Mouse (Mus musculus) heart, embryonic 12.5 days (tissue): ENCODE results near the gene Krt9. TPM values are rescaled to one million over a fixed set of nuclear protein-coding genes. Genes with fewer than 3 reads are reported as not detected.

ENCODE experiments used
- ATAC-seq: fragments of 200-750 bp; cut with Nextera tagmentation; 2 replicates; pipeline ENCODE4 v1.8.0; 2017; ENCODE audit warnings: moderate TSS enrichment, moderate library complexity; ENCODE audit not compliant: insufficient number of reproducible peaks, low FRiP score
- H3K27ac ChIP-seq: fragments of 300-500 bp; sonication (generic); 2 replicates; pipeline ENCODE4 v1.5.1; 2016; ENCODE audit warnings: mild to moderate bottlenecking, moderate library complexity; ENCODE audit not compliant: poor library complexity, severe bottlenecking
- H3K27me3 ChIP-seq: fragments of 300-500 bp; sonication (generic); replicated peaks from 2 replicates; pipeline ENCODE4 v1.6.1; 2016; ENCODE audit warnings: mild to moderate bottlenecking, moderate library complexity
- H3K36me3 ChIP-seq: fragments of 300-500 bp; sonication (generic); 2 replicates; pipeline ENCODE4 v1.6.1; 2016; ENCODE audit warnings: mild to moderate bottlenecking, moderate library complexity
- H3K4me1 ChIP-seq: fragments of 300-500 bp; sonication (generic); replicated peaks from 2 replicates; pipeline ENCODE4 v1.6.1; 2016; ENCODE audit warnings: mild to moderate bottlenecking
- H3K4me2 ChIP-seq: fragments of 300-500 bp; sonication (generic); 2 replicates; pipeline ENCODE4 v1.6.1; 2016; ENCODE audit warnings: mild to moderate bottlenecking, moderate library complexity
- H3K4me3 ChIP-seq: fragments of 300-500 bp; sonication (generic); 2 replicates; pipeline ENCODE4 v1.5.1; 2016; ENCODE audit warnings: mild to moderate bottlenecking
- H3K9ac ChIP-seq: fragments of 300-500 bp; sonication (generic); 2 replicates; pipeline ENCODE4 v1.6.1; 2016; ENCODE audit warnings: mild to moderate bottlenecking, moderate library complexity
- H3K9me3 ChIP-seq: fragments of 300-500 bp; sonication (generic); replicated peaks from 2 replicates; pipeline ENCODE4 v1.6.1; 2016; ENCODE audit warnings: mild to moderate bottlenecking, moderate library complexity
- WGBS: fragments of 180-500 bp; shearing (Covaris S2); methylation state at CpG from one replicate; pipeline ENCODE4 v1.1.7; 2016; 5-methylcytosine and 5-hydroxymethylcytosine counted together
- polyA plus RNA-seq: library from polyadenylated mRNA; unstranded; fragments of >200 nt; fragmentation: Nextera tagmentation; extraction: Ambion mirVana; gene quantifications from 2 replicates; pipeline ENCODE4 v1.2.1, GENCODE M21; 2016

Gene Krt9
- polyA plus RNA-seq, 1 experiment from 2014 or later = not detected

DNA sequence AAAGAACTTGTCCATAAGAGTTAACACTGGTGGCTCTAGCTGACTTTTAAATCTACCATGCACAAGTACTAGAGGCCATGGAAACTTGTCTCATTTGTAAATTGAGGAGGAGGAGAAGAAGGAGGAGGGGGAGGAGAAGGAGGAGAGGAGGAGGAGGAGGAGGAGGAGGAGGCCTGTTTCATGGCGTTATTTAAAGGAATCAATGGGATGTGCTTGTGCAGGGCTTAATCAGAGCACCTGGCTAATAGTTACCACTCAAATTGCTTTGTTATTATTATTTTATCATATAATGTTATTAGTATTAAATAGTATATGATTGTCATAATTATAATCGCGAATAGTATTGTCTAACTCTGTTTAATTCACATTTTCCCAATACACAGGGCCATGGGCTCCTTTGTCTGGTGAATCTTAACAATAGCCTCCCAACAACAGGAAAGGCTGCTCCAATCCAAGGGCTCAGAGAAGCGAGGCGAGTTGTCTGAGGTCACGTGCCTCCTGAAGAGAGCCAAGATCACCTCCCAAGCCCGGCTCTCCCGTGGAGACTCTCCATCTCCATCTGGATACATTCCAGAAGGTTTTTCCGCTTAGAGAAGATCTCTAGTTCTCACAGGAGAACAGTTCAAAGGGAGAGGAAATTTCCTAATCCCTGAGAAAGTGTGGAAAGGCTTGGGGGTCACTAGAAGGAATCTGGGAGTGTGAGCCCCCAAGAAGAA is 44.3 kb downstream of the Krt9 start, which contains the start of gene Krt19:
Krt19 (minus strand) TSS at position 51 of the 716 bp plus-strand sequence.
- H3K36me3 ChIP-seq = no peaks in the 10 kb centered on the region
- no peak within 1 kb of the TSS for H3K4me3 ChIP-seq
- 49% methylated on average over 9 of the region's 9 CpGs for WGBS
- H3K4me1 ChIP-seq = peaks cover 46% of the 10 kb centered on the region
- no peak within 1 kb of the TSS for H3K27ac ChIP-seq
- ATAC-seq = no peak
- H3K9ac ChIP-seq = no peak within 1 kb of the TSS
- H3K4me2 ChIP-seq = no peak within 1 kb of the TSS
- H3K27me3 ChIP-seq = peaks cover 13% of the 10 kb centered on the region; the same call in 1 of the 2 replicates
- no peaks in the 10 kb centered on the region for H3K9me3 ChIP-seq

DNA sequence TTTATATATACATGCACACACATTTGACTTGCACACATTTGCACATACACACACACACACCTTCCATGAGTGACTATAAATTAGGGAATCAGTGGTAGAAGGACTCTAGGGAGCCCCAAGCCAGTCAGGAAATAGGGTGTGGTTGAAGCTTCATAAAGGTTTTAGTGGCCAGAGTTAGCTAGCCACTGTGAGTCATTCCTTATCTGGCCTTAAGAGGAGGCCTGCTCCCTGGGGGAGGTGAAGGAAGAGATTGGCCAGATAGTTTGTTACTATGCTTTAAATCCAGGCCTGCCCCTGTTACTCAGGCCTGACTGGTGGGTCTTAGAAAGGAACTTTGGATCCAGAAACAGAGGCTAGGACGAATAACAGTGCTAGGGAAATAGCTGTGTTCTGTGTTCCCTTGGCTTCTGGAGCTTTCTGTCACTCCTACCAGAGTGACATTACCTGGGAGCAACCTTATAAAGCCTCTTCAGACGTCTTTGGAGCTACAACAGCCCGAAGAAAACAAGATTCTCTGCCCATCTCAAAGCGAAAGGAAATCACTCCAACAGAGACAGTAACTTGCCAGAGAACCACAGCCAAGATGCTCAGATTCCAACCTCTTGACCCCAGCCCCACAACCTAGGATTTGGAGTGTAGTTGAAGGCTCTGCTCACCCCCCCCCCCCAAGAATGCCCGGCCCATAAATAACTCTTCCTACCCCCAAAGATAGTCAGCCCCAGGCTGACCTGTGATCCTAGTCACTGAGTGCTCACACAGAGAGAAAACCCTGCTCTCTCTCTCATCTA is 45.3 kb downstream of the Krt9 start:
- Histone ChIP-seq H3K9ac (no peak overlapping the region), H3K27me3 (peaks cover 13% of the 10 kb centered on the region; the same call in 1 of the 2 replicates), H3K4me2 (no peak overlapping the region), H3K4me3 (no peak overlapping the region), H3K9me3 (no peaks in the 10 kb centered on the region), H3K27ac (no peak overlapping the region), H3K36me3 (no peaks in the 10 kb centered on the region), H3K4me1 (peaks cover 46% of the 10 kb centered on the region)
- 38% methylated on average over 5 of the region's 5 CpGs for WGBS
- ATAC-seq = no peak

DNA sequence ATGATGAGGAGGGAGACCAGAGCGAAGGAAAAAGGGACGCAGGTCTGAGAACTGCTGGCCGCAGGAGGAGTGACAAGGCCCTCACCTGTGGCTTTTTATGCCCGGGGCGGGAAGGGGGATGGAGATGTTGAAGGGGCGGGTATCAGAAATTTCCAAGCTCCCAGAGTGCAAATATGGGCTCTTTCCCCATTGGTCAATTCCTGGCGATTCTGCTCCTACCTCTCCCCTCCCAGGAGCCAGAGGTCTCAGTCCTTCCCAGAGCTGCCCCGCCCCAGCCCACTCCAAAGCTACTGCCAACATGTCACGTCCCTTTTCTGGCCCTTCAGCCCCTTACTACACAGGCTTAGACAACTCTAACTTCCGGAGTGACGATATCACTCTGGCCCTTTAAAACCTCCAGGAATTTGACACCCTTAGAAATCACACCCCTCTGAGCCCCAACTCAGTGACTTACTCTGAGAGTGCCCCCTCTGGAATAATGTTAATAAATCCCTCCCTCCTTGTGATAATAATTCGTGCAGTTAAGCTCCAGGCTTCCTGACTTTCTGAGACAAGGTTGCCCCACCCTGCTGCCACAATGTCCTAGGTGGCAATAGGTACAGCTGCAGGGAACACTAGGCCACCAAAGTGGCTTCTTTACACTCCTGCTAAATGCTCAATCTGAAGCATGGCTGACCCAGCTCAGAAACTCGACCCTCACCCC is 47.0 kb downstream of the Krt9 start:
- WGBS = 1% methylated on average over 13 of the region's 13 CpGs
- Histone ChIP-seq H3K4me2 (peak overlapping the region; percentile 93), H3K9ac (peak overlapping the region; percentile 80), H3K9me3 (no peaks in the 10 kb centered on the region), H3K27me3 (peaks cover 13% of the 10 kb centered on the region; the same call in 1 of the 2 replicates), H3K36me3 (peaks cover 11% of the 10 kb centered on the region), H3K4me1 (peaks cover 46% of the 10 kb centered on the region), H3K27ac (peak overlapping the region; percentile 50; the same call in 1 of the 2 replicates), H3K4me3 (peak overlapping the region; percentile 63)
- ATAC-seq = peak; percentile 58

DNA sequence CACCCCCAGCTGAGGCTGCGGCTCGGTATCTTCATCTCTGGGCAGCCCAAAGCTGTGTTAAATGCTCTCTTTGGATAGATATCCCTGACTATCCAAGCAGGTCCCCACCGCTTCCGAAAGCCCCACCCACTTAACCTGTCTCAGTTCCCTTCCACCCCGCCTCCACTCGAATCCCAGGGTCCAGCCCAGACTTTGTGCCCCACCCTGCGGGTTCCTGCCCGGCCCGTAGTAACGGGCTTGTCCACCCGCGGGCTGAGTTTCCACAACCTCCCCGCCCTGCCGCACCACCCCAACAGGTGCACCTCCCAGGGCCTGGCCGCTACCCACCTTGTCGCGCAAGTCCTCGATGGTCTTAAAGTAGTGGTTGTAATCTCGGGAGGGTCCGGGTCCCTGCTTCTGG is 47.9 kb downstream of the Krt9 start:
- peaks cover 13% of the 10 kb centered on the region for H3K36me3 ChIP-seq
- 2% methylated on average over 20 of the region's 20 CpGs for WGBS
- H3K4me3 ChIP-seq = peak overlapping the region; percentile 63
- peak; percentile 43; the same call in 1 of the 2 replicates for ATAC-seq
- H3K4me2 ChIP-seq = peak overlapping the region; percentile 93
- H3K4me1 ChIP-seq = peaks cover 46% of the 10 kb centered on the region
- H3K27ac ChIP-seq = 0 out of 2 replicates have a peak overlapping the region, but pooled peaks have one; percentile 9
- peak overlapping the region; percentile 80 for H3K9ac ChIP-seq
- H3K27me3 ChIP-seq = peaks cover 13% of the 10 kb centered on the region; the same call in 1 of the 2 replicates
- no peaks in the 10 kb centered on the region for H3K9me3 ChIP-seq

DNA sequence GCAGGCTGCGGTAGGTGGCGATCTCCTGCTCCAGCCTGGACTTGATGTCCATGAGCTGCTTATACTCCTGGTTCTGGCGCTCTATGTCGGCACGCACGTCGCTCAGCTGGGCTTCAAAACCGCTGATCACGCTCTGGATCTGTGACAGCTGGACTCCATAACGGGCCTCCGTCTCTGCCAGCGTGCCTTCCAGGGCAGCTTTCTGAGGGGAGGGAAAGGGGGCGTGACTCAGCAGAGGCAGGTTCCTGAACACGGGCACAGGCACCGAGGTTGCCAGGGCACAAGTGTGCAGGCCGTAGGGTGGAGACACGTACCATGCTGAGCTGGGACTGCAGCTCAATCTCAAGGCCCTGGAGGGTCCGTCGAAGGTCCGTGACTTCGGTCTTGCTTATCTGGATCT is 52.1 kb downstream of the Krt9 start:
- Histone ChIP-seq H3K36me3 (peaks cover 13% of the 10 kb centered on the region), H3K9ac (no peak overlapping the region), H3K4me3 (no peak overlapping the region), H3K9me3 (no peaks in the 10 kb centered on the region), H3K27ac (no peak overlapping the region), H3K4me1 (peaks cover 45% of the 10 kb centered on the region), H3K4me2 (no peak overlapping the region), H3K27me3 (peaks cover 13% of the 10 kb centered on the region; the same call in 1 of the 2 replicates)
- 75% methylated on average over 21 of the region's 21 CpGs for WGBS
- no peak for ATAC-seq

DNA sequence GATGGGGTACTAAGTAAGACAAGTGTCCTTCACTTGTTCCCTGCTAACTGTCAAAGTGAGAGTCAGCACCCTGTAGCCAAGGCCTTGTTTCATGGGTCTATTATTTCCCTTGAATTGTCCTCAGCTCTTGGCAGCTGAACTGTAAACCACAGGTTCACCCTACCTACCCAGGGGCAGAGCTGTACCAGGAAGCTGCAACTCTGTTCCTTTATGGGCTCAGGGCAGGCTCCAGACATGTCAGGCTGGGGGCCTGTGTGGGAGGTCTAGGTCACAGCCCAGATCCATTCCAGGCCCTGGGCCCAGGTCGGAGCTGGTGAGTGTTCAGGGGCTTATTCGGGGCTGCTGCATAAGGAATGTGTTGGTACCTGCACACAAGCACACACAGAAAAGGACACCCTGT is 53.7 kb downstream of the Krt9 start:
- no peaks in the 10 kb centered on the region for H3K9me3 ChIP-seq
- no peaks in the 10 kb centered on the region; the same call in 1 of the 2 replicates for H3K27me3 ChIP-seq
- ATAC-seq = no peak
- H3K36me3 ChIP-seq = peaks cover 13% of the 10 kb centered on the region
- H3K4me3 ChIP-seq = no peak overlapping the region
- peaks cover 30% of the 10 kb centered on the region for H3K4me1 ChIP-seq
- H3K9ac ChIP-seq = no peak overlapping the region
- 64% methylated on average over 2 of the region's 2 CpGs for WGBS
- H3K27ac ChIP-seq = no peak overlapping the region
- no peak overlapping the region for H3K4me2 ChIP-seq

DNA sequence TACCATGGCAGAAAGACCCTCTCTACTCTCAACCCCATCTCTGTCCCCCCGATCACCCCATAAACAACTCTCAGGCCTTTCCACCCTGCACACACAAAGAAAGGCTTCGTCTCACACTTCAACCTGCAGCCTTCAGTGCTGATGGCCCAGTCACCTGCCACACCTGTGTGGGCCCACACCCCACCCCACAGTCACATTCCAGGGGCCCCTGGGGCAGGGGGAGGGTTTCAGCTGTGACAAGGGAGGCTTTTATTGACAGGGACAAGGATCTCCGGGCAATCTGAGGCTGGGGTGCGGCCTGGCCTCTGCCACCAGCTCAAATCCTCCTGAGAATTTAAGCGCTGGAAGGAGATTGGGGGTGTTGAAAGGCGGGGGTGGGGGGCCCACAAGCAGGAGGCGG is 54.2 kb downstream of the Krt9 start:
- ATAC-seq = no peak
- H3K4me1 ChIP-seq = peaks cover 27% of the 10 kb centered on the region
- peaks cover 4% of the 10 kb centered on the region; the same call in 1 of the 2 replicates for H3K27me3 ChIP-seq
- no peaks in the 10 kb centered on the region for H3K9me3 ChIP-seq
- H3K36me3 ChIP-seq = peaks cover 13% of the 10 kb centered on the region
- H3K4me3 ChIP-seq = no peak overlapping the region
- WGBS = 48% methylated on average over 7 of the region's 7 CpGs
- H3K27ac ChIP-seq = no peak overlapping the region
- no peak overlapping the region for H3K9ac ChIP-seq
- no peak overlapping the region for H3K4me2 ChIP-seq

DNA sequence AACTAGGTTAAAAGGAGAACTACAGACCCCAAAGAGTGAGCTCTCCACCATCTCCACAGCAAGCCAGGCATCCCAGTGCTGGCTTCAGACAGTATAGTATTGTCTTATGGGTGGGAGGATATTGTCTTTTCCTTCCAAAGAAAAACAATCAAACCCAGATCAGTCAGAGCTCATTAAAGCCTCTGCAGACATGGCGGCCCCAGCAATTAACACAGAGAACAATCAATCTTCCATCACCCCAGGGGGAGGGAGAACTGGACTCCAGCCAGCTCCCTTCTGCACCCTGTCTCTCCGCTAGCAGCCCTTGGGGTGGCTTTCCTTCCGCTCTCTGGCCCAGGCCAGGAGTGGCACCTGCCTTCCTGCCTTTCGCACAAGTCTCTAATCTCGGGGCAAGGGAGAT is 55.4 kb downstream of the Krt9 start:
- H3K4me1 ChIP-seq = peaks cover 27% of the 10 kb centered on the region
- H3K27ac ChIP-seq = no peak overlapping the region
- H3K4me2 ChIP-seq = no peak overlapping the region
- ATAC-seq = no peak
- H3K27me3 ChIP-seq = peaks cover 6% of the 10 kb centered on the region; the same call in 1 of the 2 replicates
- 53% methylated on average over 5 of the region's 5 CpGs for WGBS
- H3K4me3 ChIP-seq = no peak overlapping the region
- H3K9me3 ChIP-seq = no peaks in the 10 kb centered on the region
- H3K9ac ChIP-seq = no peak overlapping the region
- H3K36me3 ChIP-seq = peaks cover 13% of the 10 kb centered on the region

Other genes with a start within 250 kb of the Krt9 start
- gene Krtap9-5, start 244.8 kb downstream of the Krt9 start, polyA plus RNA-seq = not detected in 2 replicates
- gene Krtap29-1, start 214.2 kb downstream of the Krt9 start, polyA plus RNA-seq = not detected in 2 replicates
- not detected in 2 replicates for gene Krtap16-1, start 206.6 kb downstream of the Krt9 start, polyA plus RNA-seq
- not detected in 2 replicates for gene Krtap17-1, start 199.3 kb downstream of the Krt9 start, polyA plus RNA-seq
- gene Krt33a, start 177.0 kb downstream of the Krt9 start, polyA plus RNA-seq = not detected in 2 replicates
- not detected in 2 replicates for gene Krt33b, start 163.4 kb downstream of the Krt9 start, polyA plus RNA-seq
- gene Krt34, start 151.7 kb downstream of the Krt9 start, polyA plus RNA-seq = not detected in 2 replicates
- not detected in 2 replicates for gene Krt31, start 142.7 kb downstream of the Krt9 start, polyA plus RNA-seq
- gene Krt32, start 105.0 kb downstream of the Krt9 start, polyA plus RNA-seq = not detected in 2 replicates
- gene Krt35, start 97.0 kb downstream of the Krt9 start, polyA plus RNA-seq = not detected in 2 replicates
- gene Krt36, start 87.6 kb downstream of the Krt9 start, polyA plus RNA-seq = not detected in 2 replicates
- gene Krt13, start 71.7 kb downstream of the Krt9 start, polyA plus RNA-seq = 0.14 and 0.20 TPM in 2 replicates
- 0.58 and 0.69 TPM in 2 replicates for gene Krt15, start 57.3 kb downstream of the Krt9 start, polyA plus RNA-seq
- 86.8 and 88.0 TPM in 2 replicates for gene Krt19, start 44.6 kb downstream of the Krt9 start, polyA plus RNA-seq
- 1.3 and 2.2 TPM in 2 replicates for gene Krt14, start 14.3 kb upstream of the Krt9 start, polyA plus RNA-seq
- gene Krt16, start 55.7 kb upstream of the Krt9 start, polyA plus RNA-seq = not detected in 2 replicates
- 1.3 and 1.9 TPM in 2 replicates for gene Krt17, start 67.8 kb upstream of the Krt9 start, polyA plus RNA-seq
- not detected in 2 replicates for gene Krt42, start 76.6 kb upstream of the Krt9 start, polyA plus RNA-seq
- gene Eif1, start 126.6 kb upstream of the Krt9 start, polyA plus RNA-seq = 1,467 and 1,522 TPM in 2 replicates
- not detected in 2 replicates for gene Gast, start 141.2 kb upstream of the Krt9 start, polyA plus RNA-seq
- gene Hap1, start 162.9 kb upstream of the Krt9 start, polyA plus RNA-seq = 11.1 and 12.3 TPM in 2 replicates
- 107 and 109 TPM in 2 replicates for gene Jup, start 204.5 kb upstream of the Krt9 start, polyA plus RNA-seq
- 69.7 and 78.3 TPM in 2 replicates for gene P3h4, start 221.6 kb upstream of the Krt9 start, polyA plus RNA-seq
- 114 and 124 TPM in 2 replicates for gene Fkbp10, start 222.5 kb upstream of the Krt9 start, polyA plus RNA-seq
- gene Nt5c3b, start 248.6 kb upstream of the Krt9 start, polyA plus RNA-seq = 101 and 104 TPM in 2 replicates
- 0.65 and 0.76 TPM in 2 replicates for gene Klhl10, start 248.7 kb upstream of the Krt9 start, polyA plus RNA-seq